Mouse (Mus musculus): Measurements from ENCODE around the gene Prtg. TPM values are rescaled to one million over a fixed set of nuclear protein-coding genes. Genes with fewer than 3 reads are reported as not detected.

Prtg gene
- polyA plus RNA-seq, 1 experiment from 2014 or later: 0.19 TPM

DNA sequence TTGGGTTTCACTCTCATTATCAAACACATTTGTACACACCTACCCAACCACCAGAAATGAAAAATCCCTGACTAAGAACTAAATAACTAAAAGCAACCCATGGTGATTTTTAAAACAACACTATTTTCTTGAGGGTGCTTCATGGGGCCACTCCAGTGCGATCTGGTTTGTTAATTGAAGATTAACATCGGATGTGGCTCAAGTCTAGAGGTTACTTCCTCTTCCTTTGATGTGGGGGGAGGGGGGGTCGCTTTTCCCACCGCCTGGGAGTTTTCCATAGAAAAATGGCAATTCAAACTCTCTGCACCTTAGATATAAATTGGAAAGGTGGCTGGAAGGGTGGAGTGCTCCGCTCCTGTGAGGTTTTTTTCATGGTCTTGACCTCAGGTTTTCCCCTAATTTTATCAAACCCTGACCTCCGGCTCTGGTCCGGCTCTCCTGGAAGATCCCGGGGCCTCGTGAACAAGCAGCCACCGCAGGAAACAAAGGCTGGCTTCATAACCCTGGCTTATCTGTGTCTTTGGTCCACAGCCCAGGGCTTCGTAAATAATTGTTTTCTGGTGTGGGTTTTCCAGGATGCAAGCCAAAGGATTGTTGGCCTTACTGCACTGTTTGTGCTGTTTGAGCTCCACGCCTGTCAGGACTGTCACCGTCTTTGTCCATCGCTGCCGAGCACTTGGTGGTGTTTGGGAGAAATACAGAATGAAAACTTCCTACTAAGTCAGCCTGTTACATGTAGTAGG is 74.5 kb downstream of the Prtg start:
- Histone ChIP-seq H3K27ac (ENCODE audit: low read length) (no peak overlapping the region; the same call in 1 of the 2 replicates), H3K36me3 (ENCODE audit: control insufficient read depth, insufficient read depth) (no peaks in the 10 kb centered on the region), H3K4me3 (replicated peaks; ENCODE audit: low read length) (no peak overlapping the region), H3K4me1 (replicated peaks; ENCODE audit: control insufficient read depth, insufficient read depth, low read length) (peaks cover 7% of the 10 kb centered on the region), H3K4me2 (ENCODE audit: low read length) (no peak overlapping the region), H3K27me3 (replicated peaks; ENCODE audit: control insufficient read depth, insufficient read depth, low read length) (peaks cover 2% of the 10 kb centered on the region; the same call in 1 of the 2 replicates), H3K9ac (replicated peaks; ENCODE audit: low read depth, low read length) (no peak overlapping the region; the same call in 1 of the 2 replicates), H3K9me3 (ENCODE audit: control insufficient read depth, low read length) (no peaks in the 10 kb centered on the region)
- 20% methylated on average over 15 of the region's 15 CpGs for WGBS
- ATAC-seq: no peak

DNA sequence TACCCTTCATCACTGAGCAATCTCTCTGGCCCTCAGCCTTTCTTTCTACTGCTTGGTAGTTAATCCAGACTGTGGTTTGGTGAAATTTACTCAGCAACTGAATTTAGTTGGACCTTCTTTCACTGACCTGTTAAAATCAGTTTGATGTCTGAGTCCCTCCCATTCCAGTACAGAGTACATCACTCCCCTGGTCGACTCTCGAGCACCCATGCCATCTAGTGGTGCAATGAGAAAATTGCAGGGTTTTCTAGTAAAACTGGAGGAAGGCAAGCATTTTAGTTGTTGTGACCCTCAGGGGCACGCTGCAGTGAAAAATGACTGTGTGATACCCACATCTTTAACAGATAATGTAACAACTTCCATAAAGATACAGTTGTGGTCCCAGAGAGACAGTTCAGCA is 77.3 kb downstream of the Prtg start:
- WGBS: 14% methylated on average over 3 of the region's 3 CpGs

DNA sequence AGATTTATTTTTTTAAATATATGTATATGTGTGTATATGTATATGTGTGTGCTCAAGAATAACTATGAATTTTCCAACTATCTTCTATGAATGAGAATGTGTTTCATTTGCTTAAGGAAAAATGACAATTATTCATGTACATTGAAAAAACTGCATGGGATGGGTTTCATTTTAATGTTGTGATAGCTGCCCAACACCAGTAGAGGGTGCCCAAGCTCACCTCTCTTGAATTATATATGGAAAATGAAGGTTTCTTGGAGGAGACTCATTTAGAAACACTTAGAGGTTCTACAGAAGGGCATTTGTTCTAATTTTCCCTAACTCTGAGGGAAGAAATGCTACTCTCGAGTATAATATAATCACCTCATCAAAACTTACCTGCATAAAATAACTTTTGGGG is 83.1 kb downstream of the Prtg start:
- Histone ChIP-seq H3K36me3 (ENCODE audit: control insufficient read depth, insufficient read depth) (no peaks in the 10 kb centered on the region), H3K9me3 (ENCODE audit: control insufficient read depth, low read length) (no peaks in the 10 kb centered on the region), H3K27ac (ENCODE audit: low read length) (no peak overlapping the region), H3K27me3 (replicated peaks; ENCODE audit: control insufficient read depth, insufficient read depth, low read length) (no peaks in the 10 kb centered on the region), H3K4me2 (ENCODE audit: low read length) (no peak overlapping the region), H3K4me3 (replicated peaks; ENCODE audit: low read length) (no peak overlapping the region), H3K9ac (replicated peaks; ENCODE audit: low read depth, low read length) (no peak overlapping the region), H3K4me1 (replicated peaks; ENCODE audit: control insufficient read depth, insufficient read depth, low read length) (no peaks in the 10 kb centered on the region)
- WGBS: 94% methylated on average over 1 of the region's 1 CpGs
- ATAC-seq: no peak

More for the DNA sequence above, 77.3 kb downstream of the Prtg start:
- Histone ChIP-seq H3K4me2 (ENCODE audit: low read length) (no peak overlapping the region), H3K9me3 (ENCODE audit: control insufficient read depth, low read length) (no peaks in the 10 kb centered on the region), H3K4me3 (replicated peaks; ENCODE audit: low read length) (no peak overlapping the region), H3K27me3 (replicated peaks; ENCODE audit: control insufficient read depth, insufficient read depth, low read length) (no peaks in the 10 kb centered on the region), H3K36me3 (ENCODE audit: control insufficient read depth, insufficient read depth) (no peaks in the 10 kb centered on the region), H3K27ac (ENCODE audit: low read length) (no peak overlapping the region), H3K9ac (replicated peaks; ENCODE audit: low read depth, low read length) (no peak overlapping the region), H3K4me1 (replicated peaks; ENCODE audit: control insufficient read depth, insufficient read depth, low read length) (peaks cover 7% of the 10 kb centered on the region)
- ATAC-seq: peak; percentile 78

DNA sequence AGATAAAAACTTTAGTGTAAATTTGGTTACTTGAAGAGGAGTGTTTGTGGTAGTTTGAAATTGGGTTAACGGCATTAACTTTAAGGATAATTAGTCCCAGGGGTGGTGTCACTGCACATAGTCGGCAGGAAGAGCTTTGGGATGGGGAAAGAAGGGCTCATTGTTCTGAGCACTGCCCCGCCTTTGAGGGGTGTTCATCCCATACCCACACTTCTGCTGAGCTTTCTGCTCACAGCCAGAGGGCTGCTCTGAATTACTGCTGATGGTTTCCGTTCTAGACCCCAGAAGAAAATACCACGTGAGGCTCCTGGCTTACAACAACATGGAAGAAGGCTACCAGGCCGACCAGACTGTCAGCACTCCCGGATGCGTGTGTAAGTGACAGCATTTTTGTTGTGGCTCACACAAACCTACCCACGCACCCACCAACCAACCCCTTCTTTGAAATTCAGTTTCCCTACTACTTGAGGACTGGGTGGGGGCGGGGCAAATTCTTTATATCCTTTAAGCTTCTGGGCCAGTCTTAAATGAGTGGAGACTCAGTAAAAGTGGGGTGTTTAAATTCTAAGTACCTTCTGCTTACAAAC is 83.9 kb downstream of the Prtg start:
- no peak overlapping the region for H3K4me3 ChIP-seq (replicated peaks; ENCODE audit: low read length)
- no peaks in the 10 kb centered on the region for H3K27me3 ChIP-seq (replicated peaks; ENCODE audit: control insufficient read depth, insufficient read depth, low read length)
- WGBS: 77% methylated on average over 10 of the region's 10 CpGs
- no peak for ATAC-seq
- H3K36me3 ChIP-seq (ENCODE audit: control insufficient read depth, insufficient read depth): no peaks in the 10 kb centered on the region
- no peaks in the 10 kb centered on the region for H3K9me3 ChIP-seq (ENCODE audit: control insufficient read depth, low read length)
- no peak overlapping the region for H3K27ac ChIP-seq (ENCODE audit: low read length)
- H3K4me1 ChIP-seq (replicated peaks; ENCODE audit: control insufficient read depth, insufficient read depth, low read length): no peaks in the 10 kb centered on the region
- no peak overlapping the region for H3K4me2 ChIP-seq (ENCODE audit: low read length)
- H3K9ac ChIP-seq (replicated peaks; ENCODE audit: low read depth, low read length): no peak overlapping the region

DNA sequence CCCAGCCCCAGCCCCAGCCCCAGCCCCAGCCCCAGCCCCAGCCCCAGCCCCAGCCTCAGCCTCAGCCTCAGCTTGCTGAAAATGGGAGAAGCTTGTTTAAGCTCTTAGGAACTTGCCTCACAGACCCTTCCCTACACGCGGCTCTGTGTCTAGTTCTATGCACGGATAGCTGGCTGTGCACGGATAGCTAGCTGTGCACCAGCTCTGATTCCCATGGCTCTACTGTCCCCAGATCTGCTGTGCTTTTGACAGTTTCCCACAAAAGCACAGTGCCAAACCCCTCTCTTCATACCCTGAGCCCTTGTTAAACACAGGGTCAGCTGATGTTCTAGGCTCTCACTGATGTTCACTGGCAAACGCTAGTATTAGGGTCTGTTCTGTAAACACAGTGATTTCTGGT is 86.1 kb downstream of the Prtg start:
- Histone ChIP-seq H3K4me3 (replicated peaks; ENCODE audit: low read length) (no peak overlapping the region), H3K4me1 (replicated peaks; ENCODE audit: control insufficient read depth, insufficient read depth, low read length) (no peaks in the 10 kb centered on the region), H3K27ac (ENCODE audit: low read length) (no peak overlapping the region), H3K9me3 (ENCODE audit: control insufficient read depth, low read length) (no peaks in the 10 kb centered on the region), H3K27me3 (replicated peaks; ENCODE audit: control insufficient read depth, insufficient read depth, low read length) (no peaks in the 10 kb centered on the region), H3K36me3 (ENCODE audit: control insufficient read depth, insufficient read depth) (no peaks in the 10 kb centered on the region), H3K9ac (replicated peaks; ENCODE audit: low read depth, low read length) (no peak overlapping the region), H3K4me2 (ENCODE audit: low read length) (no peak overlapping the region)
- ATAC-seq: no peak
- WGBS: 93% methylated on average over 5 of the region's 5 CpGs

DNA sequence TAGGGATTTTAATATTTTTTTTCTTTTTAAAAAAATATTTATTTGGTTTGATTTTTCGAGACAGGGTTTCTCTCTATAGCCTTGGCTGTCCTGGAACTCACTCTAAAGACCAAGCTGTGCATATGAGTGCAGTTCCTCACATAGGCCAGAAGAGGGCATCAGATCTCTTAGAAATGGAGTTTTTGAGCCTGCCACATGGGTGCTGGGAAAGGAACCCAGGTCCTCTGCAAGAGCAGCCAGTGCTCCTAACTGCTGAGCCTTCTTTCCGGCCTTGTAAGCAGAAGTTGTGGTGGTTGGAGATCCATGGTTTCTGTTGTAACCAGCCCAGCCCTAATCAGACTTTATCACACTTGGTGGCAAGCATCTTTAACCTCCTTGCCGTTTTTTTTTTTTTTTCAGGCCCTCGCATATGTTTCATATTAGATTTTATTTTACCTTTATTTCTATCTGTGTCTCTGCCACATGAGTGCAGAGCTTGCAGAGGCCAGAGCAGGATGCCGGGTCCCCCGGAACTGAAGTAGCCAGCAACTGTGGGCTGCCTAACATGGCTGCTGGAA is 88.2 kb downstream of the Prtg start:
- H3K36me3 ChIP-seq (ENCODE audit: control insufficient read depth, insufficient read depth): no peaks in the 10 kb centered on the region
- no peak overlapping the region for H3K4me3 ChIP-seq (replicated peaks; ENCODE audit: low read length)
- WGBS: 95% methylated on average over 6 of the region's 6 CpGs
- no peaks in the 10 kb centered on the region for H3K4me1 ChIP-seq (replicated peaks; ENCODE audit: control insufficient read depth, insufficient read depth, low read length)
- no peaks in the 10 kb centered on the region for H3K27me3 ChIP-seq (replicated peaks; ENCODE audit: control insufficient read depth, insufficient read depth, low read length)
- H3K9me3 ChIP-seq (ENCODE audit: control insufficient read depth, low read length): no peaks in the 10 kb centered on the region
- H3K4me2 ChIP-seq (ENCODE audit: low read length): no peak overlapping the region
- no peak overlapping the region for H3K9ac ChIP-seq (replicated peaks; ENCODE audit: low read depth, low read length)
- no peak overlapping the region for H3K27ac ChIP-seq (ENCODE audit: low read length)
- no peak for ATAC-seq

DNA sequence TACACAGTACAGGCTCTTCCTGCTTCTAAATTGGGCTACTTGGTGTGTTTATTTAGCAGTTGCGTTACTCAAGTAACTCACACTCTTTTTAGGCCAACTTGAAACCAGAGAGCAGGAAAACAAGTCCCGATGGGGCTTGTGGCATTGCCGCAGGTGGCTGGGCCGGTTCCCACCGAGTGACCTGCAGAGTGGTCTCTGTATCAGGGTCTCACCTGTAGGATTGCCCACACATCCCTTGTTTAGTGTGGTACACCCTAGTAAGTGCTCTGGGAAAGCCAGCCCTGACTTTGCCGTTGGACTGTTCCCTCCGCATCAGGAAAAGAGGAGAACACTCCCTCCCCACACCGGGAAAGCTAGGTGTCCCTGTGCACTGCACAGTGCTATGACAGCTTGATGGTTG is 95.4 kb downstream of the Prtg start:
- 87% methylated on average over 8 of the region's 8 CpGs for WGBS
- H3K4me1 ChIP-seq (replicated peaks; ENCODE audit: control insufficient read depth, insufficient read depth, low read length): no peaks in the 10 kb centered on the region; the same call in 1 of the 2 replicates
- no peak for ATAC-seq

DNA sequence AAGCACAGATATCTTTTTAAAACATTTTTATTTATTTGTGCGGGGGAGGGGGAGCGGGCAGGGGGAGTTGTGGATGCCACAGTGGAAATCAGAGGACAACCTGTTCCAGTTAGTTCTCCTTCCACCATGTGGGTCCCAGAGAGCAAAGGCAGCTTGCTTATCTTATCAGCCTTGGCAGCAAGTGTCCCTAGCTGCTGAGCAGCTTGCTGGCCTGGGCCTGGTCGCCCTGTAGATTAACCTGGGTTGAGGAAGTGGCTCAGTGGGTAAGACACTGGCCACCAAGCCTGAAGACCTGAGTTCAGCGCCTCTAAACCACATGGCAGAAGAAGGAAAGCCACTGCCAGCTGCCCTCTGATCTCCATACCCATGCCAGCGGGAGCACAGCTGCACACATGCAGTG is 95.9 kb downstream of the Prtg start:
- Histone ChIP-seq H3K4me1 (replicated peaks; ENCODE audit: control insufficient read depth, insufficient read depth, low read length) (no peaks in the 10 kb centered on the region; the same call in 1 of the 2 replicates), H3K27me3 (replicated peaks; ENCODE audit: control insufficient read depth, insufficient read depth, low read length) (no peaks in the 10 kb centered on the region), H3K27ac (ENCODE audit: low read length) (no peak overlapping the region), H3K36me3 (ENCODE audit: control insufficient read depth, insufficient read depth) (no peaks in the 10 kb centered on the region), H3K9ac (replicated peaks; ENCODE audit: low read depth, low read length) (no peak overlapping the region), H3K9me3 (ENCODE audit: control insufficient read depth, low read length) (no peaks in the 10 kb centered on the region), H3K4me2 (ENCODE audit: low read length) (no peak overlapping the region), H3K4me3 (replicated peaks; ENCODE audit: low read length) (no peak overlapping the region)
- no peak for ATAC-seq
- 92% methylated on average over 5 of the region's 5 CpGs for WGBS

More for the DNA sequence above, 95.4 kb downstream of the Prtg start:
- H3K4me2 ChIP-seq (ENCODE audit: low read length): no peak overlapping the region
- no peak overlapping the region for H3K9ac ChIP-seq (replicated peaks; ENCODE audit: low read depth, low read length)
- H3K27ac ChIP-seq (ENCODE audit: low read length): no peak overlapping the region
- H3K9me3 ChIP-seq (ENCODE audit: control insufficient read depth, low read length): no peaks in the 10 kb centered on the region
- H3K4me3 ChIP-seq (replicated peaks; ENCODE audit: low read length): no peak overlapping the region
- H3K36me3 ChIP-seq (ENCODE audit: control insufficient read depth, insufficient read depth): no peaks in the 10 kb centered on the region
- no peaks in the 10 kb centered on the region for H3K27me3 ChIP-seq (replicated peaks; ENCODE audit: control insufficient read depth, insufficient read depth, low read length)

DNA sequence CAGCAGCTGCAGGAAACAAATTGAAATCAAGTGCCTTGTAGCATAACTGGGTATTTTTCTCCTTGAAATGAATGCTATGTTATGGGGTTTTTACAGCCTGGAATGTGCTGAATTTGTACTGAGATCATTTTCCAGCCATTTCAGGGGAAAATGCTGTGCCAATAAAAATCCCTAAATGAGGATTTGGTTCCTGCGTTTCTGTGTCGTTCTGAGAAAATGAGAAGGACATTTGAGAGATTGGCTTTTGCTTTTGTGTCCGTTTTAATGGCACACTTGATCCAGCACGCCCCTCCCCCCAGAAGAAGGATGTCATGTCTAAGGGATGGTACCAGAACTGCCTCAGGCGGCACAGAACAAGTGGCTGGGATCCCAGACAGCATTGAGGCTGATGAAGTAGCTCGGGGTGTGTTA is 100.0 kb downstream of the Prtg start:
- H3K27ac ChIP-seq (ENCODE audit: low read length): peak overlapping the region; percentile 81
- H3K4me2 ChIP-seq (ENCODE audit: low read length): no peak overlapping the region
- H3K9ac ChIP-seq (replicated peaks; ENCODE audit: low read depth, low read length): no peak overlapping the region
- 56% methylated on average over 6 of the region's 6 CpGs for WGBS
- no peak overlapping the region for H3K4me3 ChIP-seq (replicated peaks; ENCODE audit: low read length)
- no peaks in the 10 kb centered on the region; the same call in 1 of the 2 replicates for H3K4me1 ChIP-seq (replicated peaks; ENCODE audit: control insufficient read depth, insufficient read depth, low read length)
- no peaks in the 10 kb centered on the region for H3K36me3 ChIP-seq (ENCODE audit: control insufficient read depth, insufficient read depth)
- H3K27me3 ChIP-seq (replicated peaks; ENCODE audit: control insufficient read depth, insufficient read depth, low read length): no peaks in the 10 kb centered on the region
- ATAC-seq: peak; percentile 79
- H3K9me3 ChIP-seq (ENCODE audit: control insufficient read depth, low read length): no peaks in the 10 kb centered on the region

Measured in forebrain, embryonic 16.5 days (tissue).